9 mouse cellular contexts compared by ENCODE assay signal in the genomic region with DNA sequence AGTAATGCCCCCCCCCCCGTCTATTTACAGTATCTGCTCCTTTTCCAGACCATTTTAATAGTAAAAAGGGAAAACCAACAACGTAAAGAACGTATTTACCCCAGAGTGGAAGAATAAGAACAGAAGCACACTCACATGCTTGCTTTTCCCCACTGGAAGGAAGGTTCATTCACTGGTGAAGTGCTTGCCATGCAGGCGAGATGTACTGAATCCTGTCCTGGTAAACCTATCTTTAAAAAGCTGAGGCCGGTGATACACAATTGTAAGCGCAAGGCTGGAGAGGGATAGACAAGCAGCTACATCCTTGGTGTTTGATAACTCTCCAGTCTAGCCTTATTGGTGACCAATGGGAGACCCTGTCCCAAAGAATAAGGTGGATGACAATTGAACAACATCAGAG. TPM values are rescaled to one million over a fixed set of nuclear protein-coding genes. Genes with fewer than 3 reads are reported as not detected.
DNase-seq lines count a peak whose midpoint lies in the region; ATAC-seq lines count a peak whose summit lies in the region.
"Had no signal": no experiment of that assay in that cellular context is flagged by ENCODE, and none has a peak within 500 bp of the region (broad histone marks: within the 10 kb centered on the region; RNA-seq: fewer than 3 reads in every experiment).

No protein-coding gene starts in this region.

- H3K9me3 ChIP-seq in kidney, embryonic 15.5 days (replicated peaks) = no peaks in the 10 kb centered on the region
- H3K9me3 ChIP-seq in embryonic facial prominence, embryonic 13.5 days = no peaks in the 10 kb centered on the region
- no peaks in the 10 kb centered on the region for H3K9me3 ChIP-seq in hindbrain, embryonic 13.5 days
- no peaks in the 10 kb centered on the region for H3K9me3 ChIP-seq in midbrain, embryonic 14.5 days (ENCODE audit: control insufficient read depth, low read length)

- no peak overlapping the region for H3K27ac ChIP-seq in kidney, embryonic 15.5 days
- H3K27ac ChIP-seq in embryonic facial prominence, embryonic 13.5 days = no peak overlapping the region
- H3K27ac ChIP-seq in hindbrain, embryonic 13.5 days = no peak overlapping the region
- H3K27ac ChIP-seq in midbrain, embryonic 14.5 days (replicated peaks; ENCODE audit: low read depth, low read length) = no peak overlapping the region

- no peak for ATAC-seq in kidney, embryonic 15.5 days (replicated peaks; ENCODE audit: low FRiP score)
- no peak for ATAC-seq in embryonic facial prominence, embryonic 13.5 days (ENCODE audit: insufficient number of reproducible peaks, insufficient read depth, low FRiP score, low TSS enrichment, low read depth)
- ATAC-seq in hindbrain, embryonic 13.5 days (ENCODE audit: low FRiP score) = no peak
- no peak for ATAC-seq in midbrain, embryonic 14.5 days (ENCODE audit: low FRiP score, low TSS enrichment)
- ATAC-seq in granulocyte monocyte progenitor cell, adult 5-6 weeks (replicated peaks; ENCODE audit: poor library complexity, severe bottlenecking) = no peak

- H3K27me3 ChIP-seq in kidney, embryonic 15.5 days = peaks cover 51% of the 10 kb centered on the region
- H3K27me3 ChIP-seq in embryonic facial prominence, embryonic 13.5 days = peaks cover 54% of the 10 kb centered on the region
- peaks cover 35% of the 10 kb centered on the region for H3K27me3 ChIP-seq in hindbrain, embryonic 13.5 days
- peaks cover 11% of the 10 kb centered on the region for H3K27me3 ChIP-seq in midbrain, embryonic 14.5 days (ENCODE audit: control insufficient read depth, insufficient read depth, low read length)

- DNase-seq in kidney, adult 18-20 months = no peak
- no peak for DNase-seq in midbrain, embryonic 14.5 days
- no peak for DNase-seq in right cerebral cortex, postnatal 25 days
- DNase-seq in thymus, postnatal 4 days = no peak

- H3K4me2 ChIP-seq in kidney, embryonic 15.5 days = peak overlapping the region; percentile 96
- peak overlapping the region; percentile 98 for H3K4me2 ChIP-seq in embryonic facial prominence, embryonic 13.5 days
- H3K4me2 ChIP-seq in hindbrain, embryonic 13.5 days = peak overlapping the region; percentile 84
- peak overlapping the region; percentile 84 for H3K4me2 ChIP-seq in midbrain, embryonic 14.5 days (ENCODE audit: low read length)

- no peaks in the 10 kb centered on the region for H3K36me3 ChIP-seq in kidney, embryonic 15.5 days
- no peaks in the 10 kb centered on the region for H3K36me3 ChIP-seq in embryonic facial prominence, embryonic 13.5 days
- H3K36me3 ChIP-seq in hindbrain, embryonic 13.5 days = no peaks in the 10 kb centered on the region
- no peaks in the 10 kb centered on the region for H3K36me3 ChIP-seq in midbrain, embryonic 14.5 days (ENCODE audit: control insufficient read depth, insufficient read depth, low read length)

- no peak overlapping the region for H3K9ac ChIP-seq in kidney, embryonic 15.5 days
- no peak overlapping the region for H3K9ac ChIP-seq in embryonic facial prominence, embryonic 13.5 days
- peak overlapping the region; percentile 82; the same call in 1 of the 2 replicates for H3K9ac ChIP-seq in hindbrain, embryonic 13.5 days
- H3K9ac ChIP-seq in midbrain, embryonic 14.5 days (replicated peaks; ENCODE audit: low read length) = peak overlapping the region; percentile 69; the same call in 1 of the 2 replicates

- H3K4me3 ChIP-seq in kidney, embryonic 15.5 days (replicated peaks) = peak overlapping the region; percentile 70; the same call in 1 of the 2 replicates
- peak overlapping the region; percentile 64 for H3K4me3 ChIP-seq in embryonic facial prominence, embryonic 13.5 days
- H3K4me3 ChIP-seq in hindbrain, embryonic 13.5 days = peak overlapping the region; percentile 64
- H3K4me3 ChIP-seq in midbrain, embryonic 14.5 days (replicated peaks; ENCODE audit: low read depth, low read length) = peak overlapping the region; percentile 60
- H3K4me3 ChIP-seq: myocyte had no signal

- 62% methylated on average over 6 of the region's 6 CpGs for WGBS in kidney, embryonic 15.5 days
- 63% methylated on average over 6 of the region's 6 CpGs for WGBS in embryonic facial prominence, embryonic 13.5 days
- 65% methylated on average over 6 of the region's 6 CpGs for WGBS in hindbrain, embryonic 13.5 days
- WGBS in midbrain, embryonic 14.5 days = 60% methylated on average over 6 of the region's 6 CpGs

- H3K4me1 ChIP-seq in kidney, embryonic 15.5 days = peaks cover 17% of the 10 kb centered on the region
- H3K4me1 ChIP-seq in embryonic facial prominence, embryonic 13.5 days = peaks cover 13% of the 10 kb centered on the region
- H3K4me1 ChIP-seq in hindbrain, embryonic 13.5 days (replicated peaks) = peaks cover 18% of the 10 kb centered on the region
- 0 out of 2 replicates have a peak, but pooled peaks cover 2% of the 10 kb centered on the region for H3K4me1 ChIP-seq in midbrain, embryonic 14.5 days (ENCODE audit: control insufficient read depth, insufficient read depth, low read length)

RNA-seq across cellular contexts. Expression of a gene that starts 1.8 kb away (rescaled TPM):
- 0.19 and 1.1 TPM in 2 replicates for polyA plus RNA-seq in kidney, embryonic 15.5 days (2015; fragmentation: Nextera tagmentation; extraction: Ambion mirVana)
- polyA plus RNA-seq in embryonic facial prominence, embryonic 13.5 days (2015; fragmentation: Nextera tagmentation; extraction: Ambion mirVana) = 0.15 and 0.19 TPM in 2 replicates
- 0.35 and 0.49 TPM in 2 replicates for polyA plus RNA-seq in hindbrain, embryonic 13.5 days (2015; fragmentation: Nextera tagmentation; extraction: Ambion mirVana)
- 0.71 and 1.1 TPM in 2 replicates for polyA plus RNA-seq in midbrain, embryonic 14.5 days (2014; fragmentation: Nextera tagmentation; extraction: Ambion mirVana)
- not detected in 2 replicates for total RNA-seq in granulocyte monocyte progenitor cell, adult 5-6 weeks (2014; fragmentation: Nextera tagmentation)
- not detected in 2 replicates for total RNA-seq in granulocyte monocyte progenitor cell, adult 5-6 weeks (2017)
- polyA plus RNA-seq: myocyte had no signal

Comparison
In these comparisons a context has a peak if more than half of its experiments do, and no peak if none do; other contexts are left out.
1. H3K9ac ChIP-seq: peak in hindbrain, embryonic 13.5 days (single experiment) and midbrain, embryonic 14.5 days (single experiment); none in kidney, embryonic 15.5 days (single experiment) and embryonic facial prominence, embryonic 13.5 days (single experiment).
2. Peak in every context shown above with its lines, with median percentiles within 50 percentile points of each other: H3K4me2 ChIP-seq and H3K4me3 ChIP-seq.